Mouse (Mus musculus): Measurements from ENCODE around the gene Pfdn4.

Gene Pfdn4

GRCm38 (mm10) chr2:170496154-170496930 is at the start of gene Pfdn4:
Pfdn4 (plus strand) TSS chr2:170496428.
- TF ChIP-seq GATA4 (IDR thresholded peaks at IDR 0.05; ENCODE audit: insufficient replicate concordance, low read length), result no peak

DNA sequence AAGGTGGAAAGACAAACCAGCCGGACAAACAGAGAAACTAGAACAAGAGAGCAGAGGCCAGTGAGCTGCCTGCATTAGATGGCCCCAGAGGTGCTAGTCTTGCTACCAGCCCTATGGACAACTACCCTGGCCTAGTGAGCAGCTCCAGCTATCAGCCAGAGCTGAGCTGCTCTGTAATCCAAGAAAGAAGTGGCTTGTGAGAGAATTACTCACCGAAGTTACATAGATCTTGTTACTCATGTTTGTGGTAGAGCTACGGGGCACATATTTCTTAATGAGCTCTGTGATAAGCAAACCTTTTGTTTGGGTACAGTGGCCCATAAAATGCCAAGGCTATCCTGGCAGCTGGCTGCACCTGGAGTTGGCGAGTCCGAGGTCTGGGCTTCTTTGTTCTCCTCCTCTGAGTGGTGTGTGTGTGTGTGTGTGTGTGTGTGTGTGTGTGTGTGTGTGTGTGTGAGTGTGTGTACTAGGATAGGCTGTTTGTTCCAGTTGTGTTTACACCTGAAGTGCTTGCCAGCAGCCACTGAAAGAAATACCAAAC is 49.3 kb upstream of the Pfdn4 start:
- TF ChIP-seq GATA4 (IDR thresholded peaks at IDR 0.05; ENCODE audit: insufficient replicate concordance, low read length), result no peak

DNA sequence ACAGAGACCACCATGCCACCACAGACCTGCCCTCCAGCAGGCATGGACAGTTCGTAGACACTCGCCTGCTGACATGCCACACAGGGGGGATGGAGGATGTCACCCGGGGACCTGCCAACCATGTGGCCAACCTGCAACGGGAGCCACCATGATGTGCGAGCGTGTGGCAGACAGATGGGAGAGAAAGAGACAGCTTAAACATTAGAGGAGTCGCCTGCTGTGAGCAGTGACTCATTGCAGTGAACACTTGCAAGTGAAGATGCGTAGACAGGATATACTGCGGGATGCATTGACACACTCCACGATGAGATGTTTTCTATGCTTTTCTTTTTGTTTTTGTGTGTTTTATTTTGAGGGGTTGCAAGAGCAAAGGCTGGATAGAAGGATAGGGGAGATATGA is 48.6 kb upstream of the Pfdn4 start:
- no peak for TF ChIP-seq GATA4 (IDR thresholded peaks at IDR 0.05; ENCODE audit: insufficient replicate concordance, low read length)

- TF ChIP-seq GATA4 (IDR thresholded peaks at IDR 0.05; ENCODE audit: insufficient replicate concordance, low read length), result no peak
Observed at GRCm38 (mm10) chr2:170450933-170451332, 45.3 kb upstream of the Pfdn4 start.

DNA sequence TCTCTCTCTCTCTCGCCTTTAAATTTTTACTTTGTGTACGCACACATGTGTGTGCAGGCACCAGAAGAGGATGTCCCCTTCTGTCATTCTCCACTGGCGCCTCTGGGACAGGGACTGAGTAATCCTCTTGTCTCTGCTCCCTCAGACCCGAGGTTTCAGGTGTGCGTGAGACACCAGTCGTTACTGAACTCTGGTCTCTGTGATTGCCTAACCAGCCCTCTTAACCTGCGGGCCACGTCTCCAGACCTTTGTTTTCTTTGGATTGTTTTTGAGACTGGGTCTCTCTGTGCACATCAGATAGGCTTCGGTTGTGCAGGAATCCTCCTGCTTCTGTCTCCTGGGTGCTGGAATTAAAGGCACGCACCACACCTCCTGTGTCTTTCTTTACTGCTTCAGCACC is 37.0 kb upstream of the Pfdn4 start:
- TF ChIP-seq GATA4 (IDR thresholded peaks at IDR 0.05; ENCODE audit: insufficient replicate concordance, low read length), result no peak

DNA sequence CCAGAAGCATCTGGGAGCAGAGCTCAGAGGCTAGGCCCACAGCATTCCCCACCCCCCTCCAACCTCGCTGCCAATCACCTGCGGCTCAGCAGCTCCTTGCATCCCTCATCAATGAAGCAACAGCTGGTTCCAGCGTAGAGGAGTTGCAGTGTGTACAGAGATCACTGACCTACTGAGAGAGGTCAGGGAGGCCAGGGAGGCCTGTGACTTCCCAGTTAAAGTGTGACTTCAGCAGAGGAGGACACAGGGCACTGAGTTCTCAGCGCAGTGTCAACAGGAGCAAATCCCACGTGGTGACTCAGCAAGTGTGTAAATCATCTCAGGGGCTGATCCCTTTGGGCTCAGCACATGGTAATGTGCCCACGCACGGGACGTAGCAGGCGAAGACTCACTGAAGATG is 36.4 kb upstream of the Pfdn4 start:
- no peak for TF ChIP-seq GATA4 (IDR thresholded peaks at IDR 0.05; ENCODE audit: insufficient replicate concordance, low read length)

DNA sequence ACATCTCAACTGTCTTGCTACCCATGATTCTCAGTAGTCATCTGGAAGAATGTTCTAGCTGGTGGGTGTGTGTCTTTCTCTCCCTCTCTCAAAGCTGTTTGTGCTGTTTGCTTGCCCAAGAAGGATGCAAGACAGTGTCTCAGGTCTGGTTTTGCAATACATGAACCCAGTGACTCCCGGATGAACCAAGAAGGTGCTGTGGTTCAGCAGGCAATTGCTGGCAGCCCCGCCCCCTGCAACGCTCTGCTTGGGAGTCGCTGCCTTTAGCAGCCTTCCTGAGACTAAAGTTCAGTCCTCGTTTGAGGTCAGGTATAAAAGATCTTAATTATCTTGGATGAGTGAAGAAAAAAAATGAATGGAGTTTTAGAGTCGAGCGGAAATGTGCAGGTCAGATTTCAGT is 34.6 kb upstream of the Pfdn4 start:
- TF ChIP-seq GATA4 (IDR thresholded peaks at IDR 0.05; ENCODE audit: insufficient replicate concordance, low read length), result no peak

DNA sequence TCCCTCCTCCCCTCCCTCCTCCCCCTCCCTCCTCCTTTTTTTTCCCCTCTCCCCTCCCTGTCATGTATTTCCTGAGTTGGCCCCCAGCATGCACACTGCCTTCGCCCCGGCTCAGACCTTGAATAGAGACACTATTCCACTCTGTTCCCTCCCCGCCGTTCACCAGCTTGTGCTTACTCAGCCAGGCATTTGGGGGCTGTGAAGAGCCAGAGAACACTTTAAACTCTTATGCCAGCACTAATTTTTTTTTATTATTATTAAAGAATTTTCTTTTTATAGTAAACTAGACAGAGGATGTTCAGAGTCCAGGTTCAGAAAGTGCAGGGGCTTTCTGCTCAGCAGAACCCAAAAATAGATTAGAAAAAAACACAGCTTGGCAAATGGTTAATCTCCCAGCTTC is 31.4 kb upstream of the Pfdn4 start:
- no peak for TF ChIP-seq GATA4 (IDR thresholded peaks at IDR 0.05; ENCODE audit: insufficient replicate concordance, low read length)

DNA sequence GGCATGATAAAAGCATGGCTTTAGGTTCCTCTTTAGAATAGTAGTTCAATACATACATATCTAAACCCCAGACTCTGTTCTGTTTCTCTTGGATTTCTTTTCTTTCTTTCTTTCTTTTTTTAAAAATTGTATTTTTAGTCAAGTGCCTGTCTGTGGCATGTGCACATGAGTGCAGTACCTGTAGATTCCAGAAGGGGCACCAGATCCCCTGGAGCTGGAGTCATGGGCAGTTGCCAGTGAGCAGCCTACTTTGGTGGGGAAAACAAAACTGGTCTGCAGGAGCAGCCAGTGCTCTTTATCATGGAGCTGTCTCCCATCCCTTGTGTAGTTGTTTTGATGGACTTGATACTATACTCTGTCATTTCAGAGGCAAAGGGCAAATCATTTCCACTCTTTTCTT is 28.2 kb upstream of the Pfdn4 start:
- TF ChIP-seq GATA4 (IDR thresholded peaks at IDR 0.05; ENCODE audit: insufficient replicate concordance, low read length), result no peak

- no peak for TF ChIP-seq GATA4 (IDR thresholded peaks at IDR 0.05; ENCODE audit: insufficient replicate concordance, low read length)
Observed at GRCm38 (mm10) chr2:170469616-170470308, 26.5 kb upstream of the Pfdn4 start.

- no peak for TF ChIP-seq GATA4 (IDR thresholded peaks at IDR 0.05; ENCODE audit: insufficient replicate concordance, low read length)
Observed at GRCm38 (mm10) chr2:170470591-170470990, 25.6 kb upstream of the Pfdn4 start.

DNA sequence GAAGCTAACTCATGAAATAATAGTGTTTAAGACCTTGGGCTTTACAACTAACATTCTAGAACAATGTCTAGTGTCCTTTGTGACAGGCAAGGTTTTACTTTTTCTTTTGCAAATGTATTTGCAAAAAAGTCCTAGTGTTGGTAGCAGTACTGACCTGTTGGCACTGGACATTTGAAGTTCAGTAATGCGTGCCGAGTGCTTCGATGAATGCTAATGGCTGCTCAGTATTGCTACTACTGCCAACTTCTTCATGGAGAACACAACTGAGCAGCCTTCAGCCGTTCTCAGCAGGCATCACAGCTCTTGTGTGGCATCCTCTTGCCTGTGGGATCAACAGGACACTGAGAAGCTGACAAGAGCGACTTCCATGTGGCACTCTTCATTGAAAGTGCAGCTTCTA is 22.1 kb upstream of the Pfdn4 start:
- no peak for TF ChIP-seq GATA4 (IDR thresholded peaks at IDR 0.05; ENCODE audit: insufficient replicate concordance, low read length)

GRCm38 (mm10) chr2:170475164-170475563 is 21.1 kb upstream of the Pfdn4 start:
- no peak for TF ChIP-seq GATA4 (IDR thresholded peaks at IDR 0.05; ENCODE audit: insufficient replicate concordance, low read length)

DNA sequence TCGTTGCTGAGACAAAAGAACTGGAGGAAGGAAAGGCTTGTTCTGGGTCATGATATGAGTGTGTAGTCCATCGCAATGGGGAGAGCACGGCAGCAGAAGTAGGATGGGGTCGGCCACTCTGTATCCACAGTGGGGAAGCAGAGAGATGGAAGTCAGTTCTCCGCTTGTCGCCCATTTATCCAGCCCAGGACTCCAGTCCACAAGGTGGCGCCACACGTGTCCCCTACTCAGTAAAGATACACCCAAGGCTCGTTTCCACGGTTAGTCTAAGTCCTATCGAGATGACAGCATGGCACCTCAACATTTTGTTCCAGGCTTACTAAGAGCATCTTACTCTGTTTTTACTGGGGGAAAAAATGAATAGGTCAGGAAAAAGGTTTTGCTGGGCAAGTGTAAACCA is 20.0 kb upstream of the Pfdn4 start:
- no peak for TF ChIP-seq GATA4 (IDR thresholded peaks at IDR 0.05; ENCODE audit: insufficient replicate concordance, low read length)

DNA sequence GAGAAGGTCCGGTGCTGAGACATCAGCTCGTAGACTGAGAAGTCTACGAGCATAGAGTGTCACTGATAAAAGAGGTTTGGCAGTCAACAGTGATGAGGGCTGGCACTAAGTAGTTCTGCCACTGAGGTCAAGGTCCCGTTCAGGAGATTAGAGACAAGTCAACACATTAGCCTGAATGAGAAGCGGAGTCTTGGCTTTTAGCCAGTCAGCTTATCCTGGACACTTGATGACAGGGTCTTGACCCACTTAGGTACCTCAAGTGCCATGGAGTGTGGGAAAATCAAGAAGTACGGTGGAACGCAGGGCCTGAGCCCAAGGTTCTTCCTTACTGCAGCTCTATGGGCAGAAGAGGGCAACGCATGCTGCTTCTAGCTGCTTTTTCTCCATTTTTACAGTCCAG is 19.6 kb upstream of the Pfdn4 start:
- no peak for TF ChIP-seq GATA4 (IDR thresholded peaks at IDR 0.05; ENCODE audit: insufficient replicate concordance, low read length)

DNA sequence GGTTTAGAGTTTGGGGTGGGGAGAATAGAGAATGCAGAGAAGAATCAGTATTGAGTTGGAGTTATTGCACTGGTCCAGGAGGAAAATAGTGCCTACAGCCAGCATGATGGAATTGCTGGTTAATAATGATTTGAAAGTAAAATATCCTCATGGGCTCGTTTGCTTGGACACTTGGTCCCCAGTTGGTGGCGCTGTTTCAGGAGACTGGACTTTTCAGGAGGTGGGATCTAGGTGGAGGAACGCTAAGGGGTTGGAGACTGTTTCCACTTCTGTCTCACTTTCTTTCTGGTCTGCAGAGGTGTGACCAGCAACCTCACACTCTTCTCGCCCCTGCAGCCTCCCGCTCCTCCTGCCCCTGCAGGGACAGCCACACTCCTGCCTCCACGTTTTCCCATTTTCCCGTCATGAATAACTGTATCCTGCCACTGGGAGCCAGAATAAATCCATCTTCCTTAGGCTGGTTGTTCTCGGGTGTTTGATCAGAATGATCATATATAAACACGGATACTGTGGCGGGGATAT is 14.1 kb upstream of the Pfdn4 start:
- no peak for TF ChIP-seq GATA4 (IDR thresholded peaks at IDR 0.05; ENCODE audit: insufficient replicate concordance, low read length)

Data from liver, adult (tissue).